Mouse (Mus musculus): ENCODE data around the gene Tmf1. TPM values are rescaled to one million over a fixed set of nuclear protein-coding genes. Genes with fewer than 3 reads are reported as not detected.

Tmf1 gene
- polyA plus RNA-seq, 1 experiment from 2014 or later = 35.2 TPM

GRCm38 (mm10) chr6:97205439-97205885 is 26.5 kb upstream of the Tmf1 start, which contains the start of gene Uba3:
Gene Uba3, minus strand, starts transcription at chr6:97205647.
- Histone ChIP-seq H3K9me3 (replicated peaks; ENCODE audit: control insufficient read depth, low read length) (no peaks in the 10 kb centered on the region), H3K27me3 (ENCODE audit: control insufficient read depth, insufficient read depth, low read length) (no peaks in the 10 kb centered on the region), H3K27ac (ENCODE audit: low read length) (peak within 1 kb of the TSS; percentile 86), H3K4me2 (ENCODE audit: low read depth, low read length) (peak within 1 kb of the TSS; percentile 79), H3K9ac (ENCODE audit: low read length) (peak within 1 kb of the TSS; percentile 98), H3K4me1 (ENCODE audit: control insufficient read depth, insufficient read depth, low read length) (peaks cover 11% of the 10 kb centered on the region), H3K4me3 (replicated peaks; ENCODE audit: low read length) (peak within 1 kb of the TSS; percentile 92), H3K36me3 (ENCODE audit: control insufficient read depth, insufficient read depth, low read length) (no peaks in the 10 kb centered on the region; the same call in 1 of the 2 replicates)
- peak; percentile 98 for ATAC-seq (ENCODE audit: insufficient read depth, low FRiP score)
- under 1% methylated on average over 38 of the region's 38 CpGs for WGBS

GRCm38 (mm10) chr6:97204952-97205351 is 26.0 kb upstream of the Tmf1 start:
- Histone ChIP-seq H3K27me3 (ENCODE audit: control insufficient read depth, insufficient read depth, low read length) (no peaks in the 10 kb centered on the region), H3K4me1 (ENCODE audit: control insufficient read depth, insufficient read depth, low read length) (peaks cover 11% of the 10 kb centered on the region), H3K9ac (ENCODE audit: low read length) (peak overlapping the region; percentile 98), H3K36me3 (ENCODE audit: control insufficient read depth, insufficient read depth, low read length) (no peaks in the 10 kb centered on the region; the same call in 1 of the 2 replicates), H3K9me3 (replicated peaks; ENCODE audit: control insufficient read depth, low read length) (no peaks in the 10 kb centered on the region), H3K4me3 (replicated peaks; ENCODE audit: low read length) (peak overlapping the region; percentile 92), H3K27ac (ENCODE audit: low read length) (peak overlapping the region; percentile 86), H3K4me2 (ENCODE audit: low read depth, low read length) (peak overlapping the region; percentile 79)
- ATAC-seq (ENCODE audit: insufficient read depth, low FRiP score) = peak; percentile 12
- under 1% methylated on average over 16 of the region's 16 CpGs for WGBS

- no peak for ATAC-seq (ENCODE audit: insufficient read depth, low FRiP score)
- Histone ChIP-seq H3K36me3 (ENCODE audit: control insufficient read depth, insufficient read depth, low read length) (no peaks in the 10 kb centered on the region; the same call in 1 of the 2 replicates), H3K4me3 (replicated peaks; ENCODE audit: low read length) (peak overlapping the region; percentile 92), H3K9me3 (replicated peaks; ENCODE audit: control insufficient read depth, low read length) (no peaks in the 10 kb centered on the region), H3K27me3 (ENCODE audit: control insufficient read depth, insufficient read depth, low read length) (no peaks in the 10 kb centered on the region), H3K4me1 (ENCODE audit: control insufficient read depth, insufficient read depth, low read length) (peaks cover 11% of the 10 kb centered on the region), H3K9ac (ENCODE audit: low read length) (peak overlapping the region; percentile 98), H3K4me2 (ENCODE audit: low read depth, low read length) (peak overlapping the region; percentile 79), H3K27ac (ENCODE audit: low read length) (peak overlapping the region; percentile 86)
- 10% methylated on average over 9 of the region's 9 CpGs for WGBS
Measured at GRCm38 (mm10) chr6:97204252-97204869, 25.4 kb upstream of the Tmf1 start.

DNA sequence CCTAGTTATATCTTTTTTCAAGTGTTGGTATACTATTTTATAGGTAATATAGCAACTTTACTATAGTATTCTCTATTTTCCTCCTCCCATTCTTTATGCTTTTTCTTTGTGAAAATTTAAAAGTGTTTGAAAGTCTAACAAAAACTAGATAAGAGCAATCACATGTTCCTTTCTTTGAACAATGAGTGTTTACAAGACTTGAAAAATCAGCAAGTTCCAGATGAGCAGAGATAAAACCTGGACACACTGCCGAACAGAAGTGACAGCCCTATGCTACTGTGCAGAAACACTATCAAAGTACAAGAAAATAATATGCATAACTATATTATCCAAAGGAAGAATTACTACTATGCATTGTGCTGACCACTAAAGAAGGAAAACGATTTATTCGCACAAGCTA is 23.6 kb upstream of the Tmf1 start:
- ATAC-seq (ENCODE audit: insufficient read depth, low FRiP score) = no peak
- Histone ChIP-seq H3K9me3 (replicated peaks; ENCODE audit: control insufficient read depth, low read length) (no peaks in the 10 kb centered on the region), H3K27me3 (ENCODE audit: control insufficient read depth, insufficient read depth, low read length) (no peaks in the 10 kb centered on the region), H3K36me3 (ENCODE audit: control insufficient read depth, insufficient read depth, low read length) (peaks cover 3% of the 10 kb centered on the region), H3K4me3 (replicated peaks; ENCODE audit: low read length) (no peak overlapping the region), H3K4me2 (ENCODE audit: low read depth, low read length) (no peak overlapping the region), H3K27ac (ENCODE audit: low read length) (no peak overlapping the region), H3K9ac (ENCODE audit: low read length) (no peak overlapping the region), H3K4me1 (ENCODE audit: control insufficient read depth, insufficient read depth, low read length) (peaks cover 11% of the 10 kb centered on the region)
- WGBS = 72% methylated on average over 3 of the region's 3 CpGs

DNA sequence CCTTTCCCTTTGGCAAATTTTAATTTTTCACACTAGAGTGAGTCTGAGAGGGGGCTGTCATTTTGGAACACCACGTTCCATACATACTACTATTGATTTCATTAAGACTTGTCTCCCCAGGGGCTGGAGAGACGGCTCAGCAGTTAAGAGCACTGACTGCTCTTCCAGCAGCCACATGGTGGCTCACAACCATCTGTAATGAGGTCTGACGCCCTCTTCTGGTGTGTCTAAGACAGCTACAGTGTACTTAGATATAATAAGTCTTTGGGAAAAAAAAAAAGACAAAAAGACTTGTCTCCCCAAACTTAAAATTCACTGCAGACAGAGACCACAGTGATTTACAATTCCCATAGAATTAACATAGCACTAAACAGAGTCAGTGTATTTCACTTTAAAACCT is 21.5 kb upstream of the Tmf1 start:
- Histone ChIP-seq H3K27ac (ENCODE audit: low read length) (no peak overlapping the region), H3K4me1 (ENCODE audit: control insufficient read depth, insufficient read depth, low read length) (peaks cover 11% of the 10 kb centered on the region), H3K27me3 (ENCODE audit: control insufficient read depth, insufficient read depth, low read length) (no peaks in the 10 kb centered on the region), H3K4me2 (ENCODE audit: low read depth, low read length) (no peak overlapping the region), H3K9me3 (replicated peaks; ENCODE audit: control insufficient read depth, low read length) (no peaks in the 10 kb centered on the region), H3K9ac (ENCODE audit: low read length) (no peak overlapping the region), H3K36me3 (ENCODE audit: control insufficient read depth, insufficient read depth, low read length) (peaks cover 19% of the 10 kb centered on the region), H3K4me3 (replicated peaks; ENCODE audit: low read length) (no peak overlapping the region)
- WGBS = 61% methylated on average over 3 of the region's 3 CpGs
- no peak for ATAC-seq (ENCODE audit: insufficient read depth, low FRiP score)

DNA sequence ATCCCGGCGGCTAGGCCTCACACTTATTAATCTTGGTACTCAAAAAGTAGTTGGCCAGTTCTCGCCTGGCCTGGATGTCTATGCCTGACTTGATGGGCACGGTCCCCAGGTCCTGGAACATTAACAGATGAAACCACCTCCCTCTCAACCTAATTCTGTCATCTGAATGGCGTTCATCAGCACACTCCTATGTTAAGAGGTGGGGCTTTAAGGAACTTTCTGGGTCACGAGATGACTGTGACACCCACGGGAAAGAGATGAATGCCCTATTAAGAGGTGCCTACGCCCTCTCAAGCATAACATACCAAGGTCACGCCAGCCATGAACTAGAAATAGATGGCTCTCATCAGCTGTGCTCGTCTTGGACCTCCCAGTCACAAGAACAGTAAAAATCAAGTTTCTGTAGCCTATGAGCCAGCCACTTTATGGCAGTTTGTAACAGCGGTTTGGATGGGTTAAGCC is 476 bp upstream of the Tmf1 start:
- Histone ChIP-seq H3K4me1 (ENCODE audit: control insufficient read depth, insufficient read depth, low read length) (peaks cover 10% of the 10 kb centered on the region), H3K27me3 (ENCODE audit: control insufficient read depth, insufficient read depth, low read length) (no peaks in the 10 kb centered on the region)

GRCm38 (mm10) chr6:97175716-97176115 is 3.2 kb downstream of the Tmf1 start:
- H3K27me3 ChIP-seq (ENCODE audit: control insufficient read depth, insufficient read depth, low read length) = no peaks in the 10 kb centered on the region
- H3K4me3 ChIP-seq (replicated peaks; ENCODE audit: low read length) = no peak overlapping the region
- ATAC-seq (ENCODE audit: insufficient read depth, low FRiP score) = no peak
- no peak overlapping the region for H3K27ac ChIP-seq (ENCODE audit: low read length)
- H3K4me1 ChIP-seq (ENCODE audit: control insufficient read depth, insufficient read depth, low read length) = peaks cover 10% of the 10 kb centered on the region
- H3K9ac ChIP-seq (ENCODE audit: low read length) = no peak overlapping the region
- WGBS = 77% methylated on average over 11 of the region's 11 CpGs
- H3K4me2 ChIP-seq (ENCODE audit: low read depth, low read length) = no peak overlapping the region
- H3K9me3 ChIP-seq (replicated peaks; ENCODE audit: control insufficient read depth, low read length) = no peaks in the 10 kb centered on the region
- peaks cover 11% of the 10 kb centered on the region for H3K36me3 ChIP-seq (ENCODE audit: control insufficient read depth, insufficient read depth, low read length)

More for the DNA sequence above, 476 bp upstream of the Tmf1 start:
- 0 out of 2 replicates have a peak, but pooled peaks cover 2% of the 10 kb centered on the region for H3K36me3 ChIP-seq (ENCODE audit: control insufficient read depth, insufficient read depth, low read length)
- peak overlapping the region; percentile 99 for H3K9ac ChIP-seq (ENCODE audit: low read length)
- H3K4me3 ChIP-seq (replicated peaks; ENCODE audit: low read length) = peak overlapping the region; percentile 99
- peak; percentile 64 for ATAC-seq (ENCODE audit: insufficient read depth, low FRiP score)
- H3K4me2 ChIP-seq (ENCODE audit: low read depth, low read length) = peak overlapping the region; percentile 64
- 7% methylated on average over 11 of the region's 11 CpGs for WGBS
- peak overlapping the region; percentile 96 for H3K27ac ChIP-seq (ENCODE audit: low read length)
- H3K9me3 ChIP-seq (replicated peaks; ENCODE audit: control insufficient read depth, low read length) = no peaks in the 10 kb centered on the region

DNA sequence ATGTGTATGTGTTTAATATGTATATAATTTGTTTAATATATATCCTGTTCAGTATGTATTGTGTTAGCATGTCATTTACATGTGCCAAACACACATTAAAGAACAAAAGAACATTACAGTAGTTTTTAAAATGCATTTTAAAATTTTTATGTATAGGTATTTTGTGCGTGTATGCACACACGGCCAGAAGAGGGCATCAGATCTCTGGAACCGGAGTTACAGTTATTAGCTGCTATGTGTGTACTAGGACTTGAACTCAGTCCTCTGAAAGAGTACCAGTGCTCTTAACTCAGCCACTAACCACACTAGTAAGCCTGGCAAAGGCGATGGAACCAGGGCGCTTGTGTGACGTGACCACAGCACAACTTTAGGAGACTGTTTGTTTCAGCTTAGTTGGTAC is 28.8 kb downstream of the Tmf1 start:
- Histone ChIP-seq H3K4me3 (replicated peaks; ENCODE audit: low read length) (no peak overlapping the region), H3K36me3 (ENCODE audit: control insufficient read depth, insufficient read depth, low read length) (0 out of 2 replicates have a peak, but pooled peaks cover 4% of the 10 kb centered on the region), H3K9me3 (replicated peaks; ENCODE audit: control insufficient read depth, low read length) (no peaks in the 10 kb centered on the region), H3K9ac (ENCODE audit: low read length) (no peak overlapping the region), H3K27me3 (ENCODE audit: control insufficient read depth, insufficient read depth, low read length) (no peaks in the 10 kb centered on the region), H3K4me1 (ENCODE audit: control insufficient read depth, insufficient read depth, low read length) (peaks cover 14% of the 10 kb centered on the region), H3K4me2 (ENCODE audit: low read depth, low read length) (no peak overlapping the region), H3K27ac (ENCODE audit: low read length) (no peak overlapping the region)
- WGBS = 86% methylated on average over 6 of the region's 6 CpGs
- ATAC-seq (ENCODE audit: insufficient read depth, low FRiP score) = no peak

- Histone ChIP-seq H3K36me3 (ENCODE audit: control insufficient read depth, insufficient read depth, low read length) (0 out of 2 replicates have a peak, but pooled peaks cover 4% of the 10 kb centered on the region), H3K4me2 (ENCODE audit: low read depth, low read length) (no peak overlapping the region), H3K27ac (ENCODE audit: low read length) (no peak overlapping the region; the same call in 1 of the 2 replicates), H3K27me3 (ENCODE audit: control insufficient read depth, insufficient read depth, low read length) (no peaks in the 10 kb centered on the region), H3K9ac (ENCODE audit: low read length) (no peak overlapping the region), H3K4me1 (ENCODE audit: control insufficient read depth, insufficient read depth, low read length) (peaks cover 14% of the 10 kb centered on the region), H3K4me3 (replicated peaks; ENCODE audit: low read length) (no peak overlapping the region), H3K9me3 (replicated peaks; ENCODE audit: control insufficient read depth, low read length) (no peaks in the 10 kb centered on the region)
- 78% methylated on average over 2 of the region's 2 CpGs for WGBS
- no peak for ATAC-seq (ENCODE audit: insufficient read depth, low FRiP score)
Measured at GRCm38 (mm10) chr6:97149721-97150120, 29.2 kb downstream of the Tmf1 start.

All from stomach, embryonic 16.5 days (tissue).